Mouse (Mus musculus): ENCODE results near the gene Ngef.

Gene Ngef

DNA sequence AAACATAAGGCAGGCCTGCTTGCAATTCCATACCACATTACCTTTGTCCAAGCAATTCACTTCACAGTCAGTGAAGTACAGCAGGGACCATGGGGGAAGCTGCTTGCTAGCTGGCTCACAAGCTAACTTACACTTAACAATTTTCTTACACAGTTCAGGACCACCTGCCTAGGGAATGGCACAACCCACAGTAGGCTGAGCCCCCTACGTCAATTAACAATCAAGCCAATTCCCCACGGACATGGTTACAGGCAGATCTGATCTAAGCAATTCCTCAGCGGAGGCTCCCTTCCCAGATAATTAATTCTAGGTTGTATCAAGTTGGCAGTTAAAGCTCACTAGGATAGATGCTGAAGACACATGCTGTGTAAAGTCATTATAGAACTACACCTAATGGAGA lies 10.7 kb downstream of the Ngef start:
- no peak for DNase-seq

DNA sequence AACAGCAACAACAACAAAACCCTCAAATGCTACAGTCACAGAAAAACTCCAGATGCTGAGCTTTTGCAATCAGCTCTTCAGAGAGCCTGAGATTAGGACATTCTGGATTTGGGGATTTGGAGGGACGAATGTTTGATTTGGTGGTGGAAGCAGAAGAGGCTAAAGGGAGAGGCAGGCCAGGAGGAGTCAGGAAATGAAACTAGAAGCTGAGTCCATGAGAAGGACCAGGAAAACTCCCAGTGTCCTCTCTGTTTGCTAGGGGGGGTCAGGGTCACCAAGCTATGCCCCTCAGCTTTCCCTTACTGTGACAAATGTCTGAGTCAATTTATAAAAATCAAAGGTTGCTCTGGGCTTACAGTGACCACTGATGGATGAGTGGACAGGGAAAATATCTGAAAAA lies 20.1 kb downstream of the Ngef start:
- no peak for DNase-seq

DNA sequence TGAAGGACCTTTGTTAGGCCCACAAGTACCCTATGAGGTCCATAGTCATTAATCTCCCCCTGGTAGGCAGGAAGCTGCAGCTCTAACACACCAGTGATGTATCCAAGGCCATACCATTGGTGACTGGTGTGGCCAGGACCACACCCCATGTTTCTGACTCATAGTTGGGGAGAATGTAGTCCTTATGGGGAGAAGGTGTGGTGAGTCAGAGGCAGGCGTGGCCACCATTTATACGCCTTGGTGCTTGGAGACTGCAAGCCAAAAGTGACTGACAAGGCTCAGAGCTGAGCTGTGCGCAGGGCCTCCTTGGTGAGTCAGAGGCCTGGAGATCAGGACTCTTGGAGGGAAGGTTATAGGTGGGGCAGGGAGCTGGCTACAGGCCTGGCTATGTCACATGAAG lies 22.7 kb downstream of the Ngef start:
- no peak for DNase-seq

DNA sequence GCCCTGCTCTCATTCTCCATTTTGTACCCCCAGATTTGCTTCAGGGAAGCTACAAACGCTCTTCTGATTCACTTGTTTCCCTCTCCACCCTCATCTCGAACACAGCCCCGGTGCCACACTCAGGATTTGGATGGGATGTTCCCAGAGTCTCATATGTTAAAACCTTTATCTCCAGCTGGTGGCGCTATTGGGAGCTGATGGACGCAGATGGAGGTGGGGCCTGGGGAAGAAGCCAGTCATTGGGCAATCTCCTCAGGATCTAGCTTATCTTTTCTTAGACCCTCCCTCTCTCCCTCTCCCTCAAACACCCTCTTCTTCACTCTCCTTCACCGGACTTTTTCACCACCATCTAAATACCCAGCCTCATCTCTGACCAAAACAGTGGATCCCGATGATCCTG lies 32.1 kb downstream of the Ngef start:
- DNase-seq: peak; percentile 8

DNA sequence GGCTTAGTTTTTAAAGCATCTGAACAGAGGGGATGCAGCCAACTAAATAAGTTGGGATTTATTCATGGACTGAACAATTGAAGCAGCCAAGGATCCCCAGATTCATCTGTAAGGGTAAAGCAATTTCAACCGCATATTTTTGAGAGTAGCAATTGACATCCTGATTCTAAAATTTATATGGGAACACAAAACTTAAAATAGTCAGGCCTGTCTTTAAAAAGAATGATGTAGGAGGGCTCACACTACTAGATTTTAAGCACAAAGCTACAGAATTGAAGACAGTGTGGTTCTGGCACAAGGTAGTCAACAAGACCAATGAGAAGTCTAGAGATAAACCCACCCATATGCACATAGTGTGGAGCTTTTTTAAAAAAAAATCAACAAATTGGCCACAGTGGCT lies 36.7 kb downstream of the Ngef start:
- DNase-seq: no peak

DNA sequence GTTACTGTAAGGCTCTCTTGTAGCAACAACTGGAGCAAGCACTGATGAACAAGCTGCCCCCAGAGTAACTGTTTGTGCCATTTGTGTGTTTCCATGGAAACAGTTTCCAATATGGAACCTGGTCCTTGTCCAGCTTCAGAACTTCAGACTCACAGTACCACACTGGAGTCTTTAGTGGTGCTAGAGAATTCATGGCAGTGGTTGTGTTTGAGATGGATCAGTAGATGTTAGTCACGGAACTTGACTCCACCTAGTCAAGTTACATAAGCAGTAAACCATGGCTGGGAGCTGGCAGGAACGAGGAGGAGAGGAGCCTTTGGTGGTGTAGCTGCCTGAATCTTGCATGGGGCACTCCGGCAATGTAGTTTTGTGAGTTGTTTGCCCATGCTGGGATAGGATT lies 39.6 kb downstream of the Ngef start:
- DNase-seq: no peak

DNA sequence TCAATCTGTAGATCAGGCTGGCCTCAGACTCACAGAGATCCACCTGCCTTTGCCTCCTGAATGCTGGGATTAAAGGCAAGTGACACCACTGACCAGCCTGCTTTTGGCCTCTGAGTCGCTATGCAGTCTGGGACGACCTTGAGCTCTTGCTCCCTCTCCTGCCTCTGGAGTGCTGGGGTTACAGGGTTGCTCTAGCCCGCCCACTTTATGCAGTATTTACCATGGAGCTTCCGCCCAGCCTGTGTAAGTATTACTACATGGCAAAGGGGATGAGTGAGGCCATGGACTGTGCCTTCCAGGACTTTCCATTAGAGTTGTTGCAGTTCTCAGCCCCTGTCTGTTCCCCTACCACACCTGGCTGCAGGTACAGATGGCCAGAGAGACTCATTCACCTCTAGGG lies 41.3 kb downstream of the Ngef start:
- no peak for DNase-seq

DNA sequence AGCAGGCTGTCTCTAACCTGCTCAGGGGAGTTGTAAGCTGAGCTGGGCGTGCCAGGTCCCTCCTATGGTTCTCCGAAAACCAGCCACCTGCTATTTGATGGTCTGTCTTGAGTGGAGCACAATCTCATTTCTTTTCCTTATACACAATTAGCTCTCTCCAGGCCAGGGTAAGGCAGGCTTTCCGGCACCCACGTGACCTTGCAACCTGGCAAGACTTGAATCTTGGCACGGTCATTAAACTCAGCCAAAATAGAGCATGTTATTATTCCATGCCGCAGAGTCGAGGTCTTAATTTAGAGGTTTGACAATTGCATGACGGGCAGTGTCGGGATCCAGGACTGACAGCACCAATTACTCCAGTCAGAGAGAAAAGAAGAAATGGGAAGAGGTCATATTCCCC lies 46.5 kb downstream of the Ngef start:
- DNase-seq: peak; percentile 18

DNA sequence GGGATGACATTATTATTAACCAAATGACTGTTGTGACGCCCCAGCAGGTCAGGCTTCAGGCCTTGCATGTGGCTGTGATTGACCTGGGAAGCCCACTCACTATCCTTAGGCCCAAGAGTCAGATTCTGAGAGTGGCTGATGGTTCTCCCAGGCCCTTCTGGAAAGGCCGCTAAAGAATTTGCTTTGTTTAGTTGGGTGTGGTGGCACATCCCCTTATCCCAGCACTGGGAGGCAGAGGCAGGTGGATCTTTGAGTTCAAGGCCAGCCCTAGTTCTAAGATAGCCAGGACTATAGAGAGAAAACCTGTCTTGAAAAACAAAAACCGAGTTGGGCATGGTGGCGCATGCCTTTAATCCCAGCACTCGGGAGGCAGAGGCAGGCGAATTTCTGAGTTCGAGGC lies 48.6 kb downstream of the Ngef start:
- no peak for DNase-seq

DNA sequence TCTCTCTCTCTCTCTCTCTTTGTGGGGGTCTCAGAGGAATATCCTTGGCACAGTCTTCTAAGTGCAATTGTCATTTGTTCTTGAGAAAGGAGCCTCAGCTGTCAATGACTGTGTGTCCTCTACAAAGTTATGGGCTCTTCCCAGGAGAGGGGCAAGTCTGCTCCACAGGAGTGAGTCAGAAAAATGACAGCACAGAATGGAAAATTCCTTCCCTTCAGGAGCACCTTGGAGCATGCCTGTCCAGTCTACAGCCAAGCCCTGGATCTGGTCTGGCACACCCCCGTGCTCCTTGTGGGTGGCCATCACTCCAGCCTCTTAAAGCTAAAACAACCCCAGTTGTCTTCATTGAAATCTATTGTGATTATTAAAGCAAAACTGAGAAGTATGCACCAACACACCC lies 52.1 kb downstream of the Ngef start:
- DNase-seq: no peak

DNA sequence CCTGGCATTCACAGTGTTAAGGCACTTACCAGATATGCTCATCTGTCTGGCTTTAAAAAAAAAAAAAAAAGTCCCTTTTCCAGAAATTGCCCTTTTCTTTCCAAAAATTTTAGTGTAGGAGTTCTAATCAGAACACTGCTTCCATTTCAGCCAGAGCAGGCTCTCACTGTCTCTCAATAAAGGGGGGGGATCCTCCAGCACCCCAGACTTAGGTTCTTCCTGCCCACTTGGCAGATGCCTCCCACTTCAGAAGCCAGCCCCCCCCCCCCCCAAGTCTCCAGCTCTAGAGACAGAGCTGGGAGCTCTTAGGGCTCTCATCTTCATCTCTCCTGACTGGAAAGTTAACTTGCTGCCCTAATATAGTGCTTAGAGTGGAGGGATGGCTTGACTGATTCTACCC lies 53.2 kb downstream of the Ngef start:
- no peak for DNase-seq

DNA sequence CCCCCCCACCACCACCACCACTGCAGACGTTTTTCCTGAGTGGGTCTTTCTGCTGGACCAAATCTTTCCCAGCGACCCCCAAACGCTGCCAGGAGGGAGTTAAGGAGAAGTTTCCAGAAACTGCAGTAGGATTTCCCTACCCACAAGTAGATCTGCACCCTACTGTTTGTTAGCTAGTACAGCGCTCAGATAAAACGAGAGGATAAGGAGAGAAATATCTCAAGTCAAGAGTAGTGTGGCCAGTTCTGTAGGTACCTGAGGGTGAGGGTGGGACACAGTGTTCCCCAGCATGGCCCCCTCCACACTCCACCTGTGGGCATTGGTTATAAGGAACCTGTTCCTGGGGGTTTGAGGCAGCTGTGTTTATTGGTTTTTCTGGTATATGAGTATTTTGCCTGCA lies 62.8 kb downstream of the Ngef start:
- no peak for DNase-seq

DNA sequence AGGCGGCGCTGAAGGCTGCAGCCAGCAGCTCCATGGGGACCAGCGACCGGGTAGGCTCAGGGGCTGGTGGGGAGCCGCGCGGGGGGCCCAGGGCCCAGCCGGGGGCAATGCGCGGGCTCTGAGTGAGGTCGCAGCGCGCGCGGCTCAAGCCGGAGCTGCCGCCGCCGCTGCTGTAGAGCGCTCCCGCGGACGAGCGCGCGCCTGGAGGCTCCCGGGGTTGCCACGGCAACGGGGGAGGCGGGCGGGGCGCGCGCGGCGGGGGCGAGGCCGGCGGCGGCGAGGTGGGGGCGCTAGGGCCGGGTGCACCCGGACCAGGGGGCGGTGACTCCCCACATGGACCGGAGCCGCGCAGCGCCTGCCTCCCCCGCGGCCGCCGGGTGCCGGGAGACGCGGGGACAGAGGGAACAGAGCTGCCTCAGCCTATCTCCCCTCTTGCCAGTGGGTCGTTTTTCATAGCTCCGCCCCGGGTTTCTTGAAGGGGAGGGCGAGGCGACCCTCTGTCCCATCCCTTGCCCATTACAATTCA lies 63.4 kb downstream of the Ngef start:
- DNase-seq: peak; percentile 27

DNA sequence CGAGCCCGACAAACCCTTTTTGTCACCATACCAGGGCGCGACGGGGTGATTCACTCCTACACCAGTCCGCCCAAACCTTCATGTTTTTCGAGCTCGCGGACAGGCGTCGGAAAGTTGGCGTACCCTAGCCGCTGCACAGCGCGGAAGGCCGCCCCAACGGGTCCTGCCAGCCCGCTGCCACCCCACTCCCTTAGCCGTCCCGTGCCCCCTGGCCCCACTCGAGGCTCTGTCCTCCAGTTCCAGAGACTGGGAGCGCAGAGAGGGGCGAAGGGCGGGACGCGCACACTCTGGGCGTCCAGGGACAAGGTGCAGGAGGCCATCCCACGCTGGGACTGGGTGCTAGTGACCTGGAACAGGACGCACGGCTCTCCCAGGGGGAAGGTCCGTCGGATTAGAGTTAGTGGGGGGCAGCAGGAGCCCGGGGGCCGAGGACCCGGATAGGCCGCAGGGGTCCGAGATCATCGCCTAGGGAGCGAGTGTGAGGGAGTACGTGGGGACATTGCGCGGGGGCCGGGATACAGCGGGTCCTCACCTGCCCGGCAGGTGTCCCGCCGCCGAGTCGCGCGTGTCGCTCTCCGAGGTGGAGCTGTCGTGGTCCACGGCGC lies 64.0 kb downstream of the Ngef start, which contains the start of gene Neu2:
Gene Neu2, plus strand, starts transcription at position 329 of the 605 bp plus-strand sequence.
- peak; percentile 9 for DNase-seq

DNA sequence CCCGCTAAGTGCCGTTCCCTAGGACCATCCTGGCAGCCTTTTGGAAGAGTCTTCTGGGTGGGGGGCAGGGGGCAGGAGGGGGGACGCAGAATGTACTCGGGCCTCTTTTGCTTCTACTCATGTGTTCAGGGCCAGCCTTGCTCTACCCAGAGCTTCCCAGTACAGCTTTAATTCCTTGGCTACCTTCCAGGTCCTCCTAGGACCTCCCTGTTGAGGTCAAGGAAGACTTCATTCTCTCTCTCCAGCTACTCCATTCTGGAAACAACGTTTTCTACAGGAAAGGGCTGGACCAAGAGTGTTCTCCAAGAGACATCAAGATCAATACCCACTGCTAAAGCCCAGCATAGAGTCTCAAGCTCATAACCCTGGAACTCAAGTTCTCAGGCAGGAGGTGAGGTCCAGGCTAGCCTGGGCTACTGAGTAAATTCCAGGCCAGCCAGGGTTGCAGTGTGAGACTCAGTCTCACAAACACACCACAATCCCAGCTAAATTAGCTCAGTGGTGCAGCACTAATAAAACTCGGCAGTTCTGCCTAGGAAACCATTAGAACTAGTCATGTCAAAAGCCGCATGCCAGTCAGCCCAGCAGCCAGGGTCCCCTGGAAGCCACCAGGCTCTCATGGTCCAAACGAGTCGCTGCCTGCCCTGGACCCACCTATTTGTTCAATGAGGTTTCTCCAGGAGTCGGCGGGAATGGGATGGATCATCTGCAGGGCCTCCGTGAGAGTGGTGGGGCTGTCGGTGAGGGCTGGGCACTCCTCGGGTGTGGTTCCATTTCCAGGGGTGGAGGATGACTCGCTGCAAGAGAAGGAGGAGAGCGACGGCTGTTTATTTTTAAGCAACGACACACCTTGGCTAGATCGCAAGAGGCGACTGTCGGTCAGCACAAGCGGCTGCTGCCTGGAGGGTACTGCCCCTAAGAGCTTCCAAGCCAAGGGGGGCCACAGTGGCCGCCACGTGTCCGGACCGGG lies 64.8 kb downstream of the Ngef start:
- no peak for DNase-seq

DNA sequence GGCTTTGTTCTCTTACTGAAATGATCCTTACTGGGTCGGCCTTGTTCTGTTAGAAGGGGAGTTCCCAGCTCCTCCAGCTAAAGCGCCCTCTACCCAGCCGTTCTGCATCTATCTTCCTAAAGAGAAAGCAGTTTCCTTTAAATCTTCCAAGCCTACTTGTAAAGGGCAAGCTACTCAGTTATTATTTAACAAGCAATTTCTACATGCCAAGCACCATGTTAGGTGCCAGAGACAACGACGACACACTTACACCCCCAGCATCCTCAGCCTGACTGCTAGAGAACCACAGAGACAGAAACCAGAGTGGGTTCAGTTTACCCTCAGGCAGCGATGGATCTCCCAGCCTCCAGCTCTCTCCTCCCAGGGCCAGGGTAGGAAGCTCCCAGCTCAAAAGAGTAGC lies 65.8 kb downstream of the Ngef start:
- DNase-seq: no peak

DNA sequence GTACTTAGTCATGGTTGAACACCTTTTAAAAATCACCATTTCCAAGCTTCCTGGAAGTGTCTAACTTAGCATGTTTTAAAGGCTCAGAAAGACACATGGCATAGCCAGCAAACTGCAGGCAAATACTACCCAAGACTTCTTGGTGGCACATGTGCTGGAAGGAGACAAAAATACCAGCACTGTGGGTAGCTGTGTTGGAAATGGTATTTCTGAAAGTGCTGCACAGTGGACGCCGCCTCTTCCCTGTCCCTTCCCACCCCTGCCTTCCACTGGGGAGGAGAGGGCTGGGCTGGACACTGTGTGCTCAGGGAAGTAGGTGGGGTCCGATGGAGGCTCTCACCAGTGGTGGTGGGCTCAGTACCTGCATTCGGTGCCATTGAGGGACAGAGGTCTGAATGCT lies 68.1 kb downstream of the Ngef start:
- no peak for DNase-seq

DNA sequence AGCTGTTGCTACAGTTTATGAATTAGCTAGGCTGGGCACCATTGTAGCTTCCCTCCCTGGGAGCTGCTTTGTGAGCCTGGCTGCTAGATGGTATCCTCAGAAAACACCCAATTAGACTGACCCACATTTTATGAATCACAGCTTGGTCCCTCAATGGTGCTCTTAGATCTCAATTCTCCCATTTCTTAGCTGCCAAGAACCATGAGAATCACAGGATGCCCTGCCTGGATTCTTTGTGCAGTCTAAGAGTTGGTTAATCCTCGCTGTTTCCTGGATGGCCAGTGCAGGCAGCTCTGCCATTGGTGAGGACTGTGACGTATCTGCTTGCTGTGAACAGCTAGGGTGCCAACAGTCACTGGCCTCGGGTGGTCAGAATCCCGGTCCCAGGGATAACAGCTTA lies 80.1 kb downstream of the Ngef start:
- no peak for DNase-seq

DNA sequence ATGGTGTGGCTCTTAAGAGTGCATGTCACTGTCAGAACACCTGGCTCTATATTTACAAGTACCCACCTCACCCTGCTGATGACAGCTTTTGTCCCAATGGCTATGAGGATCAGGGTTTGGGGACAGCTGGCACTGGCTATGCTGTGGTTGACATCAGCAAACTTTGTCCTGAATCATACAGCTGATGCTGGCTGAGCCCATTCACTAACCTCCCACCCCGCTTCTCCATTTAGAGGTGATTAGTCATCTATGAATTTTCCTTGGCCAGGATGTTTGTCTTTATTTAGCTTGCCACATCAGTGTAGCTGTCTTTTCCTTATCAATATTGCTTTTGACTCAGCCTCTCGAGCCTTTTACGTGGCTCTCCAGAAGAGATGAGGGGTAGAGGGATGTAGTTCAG lies 81.4 kb downstream of the Ngef start:
- DNase-seq: no peak

DNA sequence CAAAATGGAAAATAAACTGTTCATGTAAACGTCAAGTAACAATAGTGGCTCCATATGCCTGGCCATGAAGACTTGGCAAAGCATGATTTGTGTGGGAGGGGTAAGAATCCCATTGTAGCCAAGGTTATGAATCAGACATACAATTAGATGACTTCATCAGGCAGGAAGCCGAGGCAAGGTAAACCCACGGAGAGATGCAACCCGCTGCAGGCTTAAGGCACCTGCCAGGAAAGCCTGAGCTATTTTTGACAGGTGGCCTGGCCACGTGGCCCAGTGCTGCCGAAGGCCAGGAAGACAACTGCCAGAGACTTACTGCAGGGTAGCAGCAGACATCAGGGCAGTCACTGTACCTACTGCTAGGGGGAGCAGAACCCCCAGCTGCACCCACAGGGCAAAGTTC lies 87.3 kb downstream of the Ngef start:
- peak; percentile 86 for DNase-seq

DNA sequence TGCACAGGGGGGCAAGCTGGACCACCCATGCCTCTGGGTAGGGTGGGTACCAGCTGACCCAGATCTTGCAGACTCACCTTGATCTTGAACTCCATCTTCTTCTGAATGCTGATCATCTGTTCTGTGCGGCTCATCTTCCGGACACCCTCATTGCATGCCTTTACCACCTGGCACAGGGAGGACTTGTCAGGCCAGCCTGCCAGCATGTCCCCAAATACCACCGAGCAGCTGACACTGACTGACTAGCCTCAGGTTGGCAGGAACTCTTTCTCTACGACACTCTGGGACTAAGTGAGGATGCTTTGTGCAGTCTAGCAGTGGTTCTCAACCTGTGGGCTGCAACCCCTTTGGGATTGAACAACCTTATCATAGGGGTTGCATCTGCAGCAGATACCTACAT lies 91.1 kb downstream of the Ngef start:
- DNase-seq: no peak

DNA sequence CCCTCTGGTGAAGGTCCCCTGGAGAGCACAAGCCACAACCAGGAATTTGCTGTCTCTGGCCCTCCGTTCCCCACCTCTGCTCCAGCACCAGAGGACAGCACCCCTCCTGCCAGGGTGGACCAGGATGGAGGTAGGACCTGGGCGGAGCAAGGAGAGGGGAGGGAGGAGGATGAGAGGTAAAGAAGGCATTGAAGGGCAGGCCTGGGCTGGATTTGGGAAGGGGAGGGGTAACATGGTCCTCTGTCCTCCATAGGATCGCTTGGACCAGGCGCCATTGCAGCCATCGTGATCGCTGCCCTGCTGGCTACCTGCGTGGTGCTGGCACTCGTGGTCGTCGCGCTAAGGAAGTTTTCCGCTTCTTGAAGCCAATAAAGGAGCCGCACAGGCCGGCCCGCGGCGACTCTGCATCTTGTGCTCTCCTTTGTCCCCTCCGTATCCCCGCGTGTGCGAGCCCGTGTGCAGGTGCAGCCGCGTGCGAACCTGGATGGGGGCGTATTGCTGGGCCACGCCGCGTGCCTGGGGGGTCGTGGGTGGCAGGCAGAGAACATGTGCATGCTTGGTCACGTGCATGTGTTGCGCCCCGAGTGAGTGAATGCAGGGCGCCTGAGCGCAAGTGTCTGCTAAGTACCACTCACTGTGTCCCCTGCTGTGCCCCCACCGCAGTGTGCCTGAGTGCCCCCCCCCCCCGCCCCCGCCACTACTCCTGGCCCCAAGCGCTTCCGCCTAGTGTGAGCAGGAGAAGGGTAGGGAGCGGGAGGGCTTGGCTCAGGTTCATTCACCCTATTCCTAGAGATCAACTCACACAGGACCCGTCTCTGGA lies 98.4 kb downstream of the Ngef start:
- no peak for DNase-seq

DNA sequence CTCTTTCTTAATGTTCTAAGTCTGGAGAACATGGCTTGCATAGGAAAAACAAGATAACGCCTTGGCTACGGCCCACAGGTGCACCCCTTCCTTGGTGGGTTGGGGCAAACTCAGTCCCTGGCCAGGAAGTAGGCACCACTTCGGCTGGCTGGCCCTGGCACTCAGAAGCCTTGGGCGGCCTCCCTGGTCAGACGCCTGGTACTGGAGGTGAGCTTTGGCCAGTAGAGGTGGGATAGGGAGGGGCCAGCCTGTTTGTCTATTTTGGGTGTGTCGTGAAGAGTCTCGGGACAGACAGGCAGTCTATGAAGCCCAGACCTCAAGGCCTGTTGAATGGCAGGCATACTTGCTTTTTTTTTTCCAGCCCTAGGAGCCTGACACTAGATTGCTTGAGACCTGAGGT lies 101.1 kb downstream of the Ngef start:
- no peak for DNase-seq
